Mouse (Mus musculus) mouse embryonic stem cell (cell line): Measurements from ENCODE around the gene Ebf1.

Experiments used
- in situ Hi-C, 2 experiments: fragments of 300-500 bp; cut with MboI; formaldehyde crosslinking; loops; 1 replicate in 1 of 2; 3 replicates in 1 of 2; pipeline ENCODE4 v1.14.3; 2019 to 2020; ENCODE audit warnings: low sequenced_read_pairs in 2 of 2, low pct_unique_long_range_greater_than_20kb in 1 of 2, mixed read lengths in 1 of 2; ENCODE audit not compliant: unreplicated experiment in 1 of 2

The Ebf1 gene

GRCm38 (mm10) chr11:44616078-44616787 is 884 bp upstream of the Ebf1 start:
- in situ Hi-C loops = loop anchor here (5.0 to 25.0 kb wide), 3 partner anchors 249 to 1021 kb away; no protein-coding TSS in a partner anchor

DNA sequence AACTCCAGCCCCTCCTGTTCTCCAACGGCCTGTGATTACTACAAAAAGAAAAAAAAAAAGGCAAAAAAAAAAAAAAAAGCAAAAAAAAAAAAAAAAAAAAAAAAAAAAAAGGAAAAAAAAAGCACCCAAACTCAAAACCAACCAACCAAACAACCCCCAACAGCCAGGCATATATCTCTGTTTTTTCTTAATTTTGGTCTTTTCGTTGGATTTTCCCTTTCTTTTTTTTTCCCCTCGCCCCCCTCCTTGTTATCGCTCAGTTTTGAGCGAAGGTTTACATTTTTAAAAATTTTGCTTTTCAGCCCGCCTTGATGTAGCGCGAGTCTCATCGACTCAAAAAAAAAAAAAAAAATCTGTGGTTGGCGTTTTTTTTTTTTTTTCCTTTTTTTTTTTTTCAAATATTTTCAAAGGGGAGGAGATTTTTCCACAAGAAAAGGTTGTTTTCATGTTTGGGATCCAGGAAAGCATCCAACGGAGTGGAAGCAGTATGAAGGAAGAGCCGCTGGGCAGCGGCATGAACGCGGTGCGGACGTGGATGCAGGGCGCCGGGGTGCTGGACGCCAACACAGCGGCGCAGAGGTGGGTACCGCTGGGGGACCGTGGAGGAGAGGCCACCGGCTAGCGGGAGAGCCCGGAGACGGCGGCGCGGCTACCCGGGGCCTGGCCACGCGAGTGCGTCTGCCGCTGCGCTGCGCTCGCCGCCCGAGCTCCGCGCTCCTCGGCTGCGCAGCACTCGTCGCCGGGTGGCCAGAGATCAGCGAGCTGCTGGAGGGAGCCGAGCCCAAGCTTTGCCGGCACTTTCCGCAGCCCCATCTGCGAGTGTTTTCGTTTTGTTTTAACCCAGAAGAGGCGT is 843 bp downstream of the Ebf1 start:
- in situ Hi-C loops = loop anchor here (5.0 to 25.0 kb wide), 3 partner anchors 247 to 1019 kb away; no protein-coding TSS in a partner anchor

DNA sequence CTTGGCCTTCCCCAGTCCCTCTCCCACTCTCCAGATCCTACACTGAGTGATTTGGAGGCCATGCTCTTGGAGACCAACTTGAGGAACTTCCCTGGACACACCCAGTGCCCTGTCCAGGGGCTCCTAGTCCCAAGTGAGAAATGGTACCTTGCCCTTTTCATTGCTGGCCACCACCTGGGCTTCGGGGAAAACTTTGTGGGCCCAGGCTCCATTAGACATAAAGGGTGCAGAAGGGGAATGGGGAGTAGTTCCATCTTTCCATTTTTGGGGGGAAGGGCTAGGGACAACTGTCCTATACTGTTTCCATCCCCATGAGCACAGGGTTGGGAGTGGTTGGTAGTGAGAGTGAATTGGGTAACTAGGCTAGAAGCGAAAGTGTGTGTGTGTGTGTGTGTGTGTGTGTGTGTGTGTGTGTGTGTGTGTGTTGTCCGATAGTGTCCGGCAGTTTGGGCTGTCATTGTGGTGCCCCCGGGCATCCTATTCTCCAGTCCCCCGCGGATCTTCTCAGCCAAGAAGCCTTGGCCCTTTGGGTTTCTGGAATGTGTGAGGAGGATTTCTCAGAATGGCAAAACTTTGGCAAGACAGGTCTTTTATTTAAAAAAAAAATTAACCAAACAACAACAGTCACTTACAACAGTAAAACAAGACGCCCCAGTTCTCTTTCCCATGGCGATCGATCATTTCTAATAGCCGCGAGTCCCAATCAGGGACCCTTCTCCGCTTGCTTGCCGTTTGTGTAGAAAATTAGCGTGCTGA is 2.2 kb downstream of the Ebf1 start:
- in situ Hi-C loops = loop anchor here (5.0 to 25.0 kb wide), 3 partner anchors 245 to 1018 kb away; no protein-coding TSS in a partner anchor

- in situ Hi-C loops = loop anchor here (5.0 to 25.0 kb wide), 3 partner anchors 245 to 1017 kb away; no protein-coding TSS in a partner anchor
Measured at GRCm38 (mm10) chr11:44619887-44620693, 3.0 kb downstream of the Ebf1 start.

- in situ Hi-C loops = loop anchor here in 1 of 2 experiments (25.0 kb wide), 1 partner anchor 1016 kb away; no protein-coding TSS in a partner anchor
Measured at GRCm38 (mm10) chr11:44620694-44621446, 3.8 kb downstream of the Ebf1 start.

DNA sequence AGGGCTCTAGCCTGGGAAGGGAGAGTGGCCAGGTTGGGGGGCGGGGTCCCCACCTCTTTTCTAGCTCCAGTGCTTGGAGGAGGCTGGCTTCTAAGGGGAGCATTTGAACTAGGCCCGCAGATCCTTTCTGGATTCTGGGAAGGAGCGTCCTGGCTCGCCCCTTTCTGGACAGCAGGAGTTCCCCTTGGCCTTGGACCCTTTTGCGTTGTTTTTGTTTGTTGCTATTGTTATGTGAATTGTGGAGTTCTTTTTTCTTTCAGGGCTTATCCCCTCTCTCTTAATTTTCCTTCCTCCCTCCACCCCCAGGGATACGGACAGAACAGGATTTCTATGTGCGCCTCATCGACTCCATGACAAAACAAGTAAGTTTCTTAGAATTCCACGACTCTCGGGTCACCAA is 4.5 kb downstream of the Ebf1 start:
- in situ Hi-C loops = loop anchor here in 1 of 2 experiments (25.0 kb wide), 1 partner anchor 1016 kb away; no protein-coding TSS in a partner anchor

- in situ Hi-C loops = loop anchor here in 1 of 2 experiments (25.0 kb wide), 1 partner anchor 1015 kb away; no protein-coding TSS in a partner anchor
Measured at GRCm38 (mm10) chr11:44622023-44622731, 5.1 kb downstream of the Ebf1 start.

DNA sequence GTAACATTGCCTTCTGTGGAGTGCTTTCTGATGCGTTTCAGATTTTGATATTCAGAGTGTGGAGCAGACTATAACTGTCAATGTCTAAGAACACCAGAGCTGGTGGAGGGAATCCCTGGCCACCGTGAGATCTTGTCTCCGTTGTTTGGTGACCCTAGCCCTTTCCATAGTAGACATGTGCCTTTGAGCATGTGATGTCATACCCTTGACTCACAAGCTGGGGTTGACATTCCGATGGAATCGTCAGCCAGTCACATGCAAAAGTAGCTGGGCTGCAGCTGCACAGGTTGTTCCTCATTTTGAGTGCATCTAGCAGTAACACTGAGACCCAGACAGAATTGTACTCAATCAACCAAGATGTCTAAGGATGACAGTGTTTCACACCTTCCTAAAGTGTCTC is 7.4 kb downstream of the Ebf1 start:
- in situ Hi-C loops = loop anchor here in 1 of 2 experiments (25.0 kb wide), 1 partner anchor 1013 kb away; no protein-coding TSS in a partner anchor

DNA sequence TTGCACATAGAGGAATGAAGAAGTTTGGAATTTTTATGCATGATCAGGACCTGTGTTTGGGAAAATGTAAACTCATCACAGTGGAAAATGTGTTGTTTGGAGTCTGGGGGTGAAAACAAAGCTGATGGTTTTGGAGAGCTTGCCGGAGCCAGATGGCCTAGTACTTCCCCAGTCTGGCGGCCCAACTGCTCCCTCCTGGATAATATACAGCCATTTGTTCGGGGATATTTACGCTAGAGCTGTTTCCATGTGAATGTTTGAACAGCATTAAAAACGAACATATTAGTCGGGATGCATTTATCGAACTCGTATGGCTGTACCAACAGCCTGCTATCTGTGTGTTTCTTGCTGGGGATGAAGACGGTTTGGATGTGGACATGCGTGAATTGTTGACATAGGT is 8.9 kb downstream of the Ebf1 start:
- in situ Hi-C loops = no loop called here

DNA sequence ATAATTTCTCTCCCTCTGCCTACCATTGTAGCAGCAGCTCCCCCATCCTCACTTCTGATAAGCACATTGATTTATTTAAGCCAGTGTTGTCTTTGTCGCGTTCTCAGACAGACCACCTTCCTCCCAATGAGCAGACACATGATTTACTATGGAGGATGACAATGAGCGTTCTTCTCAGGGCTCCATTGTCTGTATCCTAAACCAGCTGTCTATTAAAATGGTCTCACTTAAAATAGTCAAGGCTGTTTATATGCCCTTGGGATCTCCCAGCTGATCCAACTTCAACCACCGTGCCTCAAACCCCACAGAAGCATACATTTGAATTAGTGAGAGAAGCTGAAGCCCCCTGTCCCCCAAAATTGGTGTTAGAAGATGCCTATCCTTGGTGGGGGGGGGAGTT is 11.3 kb downstream of the Ebf1 start:
- in situ Hi-C loops = no loop called here

DNA sequence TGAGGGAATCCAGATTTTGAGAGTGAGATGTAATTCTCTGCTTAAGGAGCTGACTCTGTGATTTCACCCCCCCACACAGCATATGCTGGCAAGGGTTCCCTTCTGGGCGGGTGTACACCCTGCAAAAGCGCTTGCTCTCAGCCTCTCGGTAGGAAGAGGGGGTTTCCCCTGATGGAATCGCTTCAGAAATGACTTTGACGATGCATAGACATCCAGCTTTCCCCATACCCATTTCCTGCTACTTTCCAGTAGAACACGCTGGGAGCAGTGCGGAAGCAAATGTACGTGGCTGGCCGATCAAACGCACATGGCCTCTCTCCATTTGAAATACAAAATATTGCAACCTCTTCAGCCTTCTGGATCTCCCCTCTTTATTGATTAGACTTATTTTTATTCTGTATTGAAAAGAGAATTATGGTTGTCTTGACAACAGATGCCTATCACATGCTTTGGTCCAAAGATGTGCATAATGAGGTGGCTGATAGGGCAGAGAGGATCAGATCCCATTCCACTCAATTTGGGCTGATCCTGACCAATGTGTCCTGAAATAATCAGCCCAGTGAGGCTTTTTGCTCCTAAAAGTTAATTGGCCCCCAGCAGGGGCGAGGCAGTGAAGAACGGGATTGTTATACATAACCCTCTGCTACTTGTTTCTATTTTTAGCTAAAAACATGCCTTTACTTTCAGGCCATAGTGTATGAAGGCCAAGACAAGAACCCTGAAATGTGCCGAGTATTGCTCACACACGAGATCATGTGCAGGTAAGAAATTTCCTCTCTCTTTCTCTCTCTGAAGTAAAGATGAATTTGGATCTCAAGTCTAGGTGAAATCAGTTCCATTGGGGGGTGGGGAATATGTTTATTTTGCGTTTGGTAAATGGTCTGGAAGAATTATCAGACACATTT is 15.2 kb downstream of the Ebf1 start:
- in situ Hi-C loops = no loop called here

GRCm38 (mm10) chr11:44633001-44633693 is 16.0 kb downstream of the Ebf1 start:
- in situ Hi-C loops = no loop called here

- in situ Hi-C loops = no loop called here
Measured at GRCm38 (mm10) chr11:44634552-44635193, 17.6 kb downstream of the Ebf1 start.

GRCm38 (mm10) chr11:44636241-44636640 is 19.1 kb downstream of the Ebf1 start:
- in situ Hi-C loops = no loop called here
